14 mouse cellular contexts compared by ENCODE assay signal in genomic region chr11:75154053-75154585, GRCm38 (mm10). TPM values are rescaled to one million over a fixed set of nuclear protein-coding genes. Genes with fewer than 3 reads are reported as not detected.
DNase-seq lines count a peak whose midpoint lies in the region; ATAC-seq lines count a peak whose summit lies in the region.
"Had no signal": no experiment of that assay in that cellular context is flagged by ENCODE, and none has a peak within 500 bp of the region (broad histone marks: within the 10 kb centered on the region; RNA-seq: fewer than 3 reads in every experiment).

No protein-coding gene starts in this region.

- 57% methylated on average over 6 of the region's 6 CpGs for WGBS in heart, embryonic 15.5 days
- 51% methylated on average over 6 of the region's 6 CpGs for WGBS in lung, embryonic 16.5 days

- no peak overlapping the region for H3K4me3 ChIP-seq in heart, embryonic 15.5 days
- no peak overlapping the region for H3K4me3 ChIP-seq in lung, embryonic 16.5 days (ENCODE audit: low read length)

- H3K27ac ChIP-seq in heart, embryonic 15.5 days, result peak overlapping the region; percentile 83
- peak overlapping the region; percentile 93; the same call in 1 of the 2 replicates for H3K27ac ChIP-seq in lung, embryonic 16.5 days (ENCODE audit: low read length)

- no peak overlapping the region for H3K9ac ChIP-seq in heart, embryonic 15.5 days
- H3K9ac ChIP-seq in lung, embryonic 16.5 days (ENCODE audit: low read length), result no peak overlapping the region

- peaks cover 40% of the 10 kb centered on the region for H3K4me1 ChIP-seq in heart, embryonic 15.5 days (replicated peaks)
- H3K4me1 ChIP-seq in lung, embryonic 16.5 days (replicated peaks; ENCODE audit: control insufficient read depth, insufficient read depth, low read length), result peaks cover 46% of the 10 kb centered on the region

- peaks cover 7% of the 10 kb centered on the region for H3K36me3 ChIP-seq in heart, embryonic 15.5 days
- H3K36me3 ChIP-seq in lung, embryonic 16.5 days (ENCODE audit: control insufficient read depth, insufficient read depth, low read length), result peaks cover 8% of the 10 kb centered on the region

- H3K9me3 ChIP-seq in heart, embryonic 15.5 days (replicated peaks), result no peaks in the 10 kb centered on the region
- no peaks in the 10 kb centered on the region for H3K9me3 ChIP-seq in lung, embryonic 16.5 days (ENCODE audit: control insufficient read depth, low read length)

- H3K27me3 ChIP-seq in heart, embryonic 15.5 days, result no peaks in the 10 kb centered on the region
- no peaks in the 10 kb centered on the region for H3K27me3 ChIP-seq in lung, embryonic 16.5 days (ENCODE audit: control insufficient read depth, insufficient read depth, low read depth, low read length)

- no peak for DNase-seq in heart, postnatal 25 days (ENCODE audit: low spot score)
- DNase-seq in lung, postnatal 36 days, result no peak
- DNase-seq in adrenal gland, postnatal 14 days, result no peak
- DNase-seq in cerebellum, adult 11-12 months, result no peak
- DNase-seq: adrenal gland, adult 8-10 months; cerebellum, adult 9-11 months; gastrocnemius, postnatal 14 days; left cerebral cortex, postnatal 4 days; retina, postnatal 1 day had no signal

- intact Hi-C loops in heart, postnatal 25 days (cut with DNase I), result no loop called here

- no peak for ATAC-seq in heart, embryonic 15.5 days (replicated peaks; ENCODE audit: insufficient number of reproducible peaks, insufficient read depth, low FRiP score, low read depth)
- no peak for ATAC-seq in lung, embryonic 16.5 days (ENCODE audit: low read depth)
- peak; percentile 52 for ATAC-seq in granulocyte monocyte progenitor cell, adult 5-6 weeks (replicated peaks; ENCODE audit: poor library complexity, severe bottlenecking)
- peak; percentile 44; the same call in 1 of the 2 replicates for ATAC-seq in neutrophil, adult 5-6 weeks (ENCODE audit: extremely low read depth, insufficient number of reproducible peaks, low FRiP score, poor library complexity, severe bottlenecking)
- ATAC-seq: midbrain, embryonic 16.5 days had no signal

- H3K4me2 ChIP-seq in heart, embryonic 15.5 days, result no peak overlapping the region
- H3K4me2 ChIP-seq in lung, embryonic 16.5 days (ENCODE audit: low read depth, low read length), result no peak overlapping the region

RNA-seq across cellular contexts. Expression of gene Hic1, which starts 15.2 kb away (rescaled TPM):
- 11.0 and 18.0 TPM in 2 replicates for polyA plus RNA-seq in heart, embryonic 15.5 days (2015; fragmentation: Nextera tagmentation; extraction: Ambion mirVana)
- 10 to 100 TPM; 15.3 to 19.2 TPM for total RNA-seq in heart, postnatal 25 days (2021)
- 8.4 and 8.5 TPM in 2 replicates for polyA plus RNA-seq in lung, embryonic 16.5 days (2015; fragmentation: Nextera tagmentation; extraction: Ambion mirVana)
- total RNA-seq in granulocyte monocyte progenitor cell, adult 5-6 weeks (2014; fragmentation: Nextera tagmentation), result not detected in 2 replicates
- total RNA-seq in granulocyte monocyte progenitor cell, adult 5-6 weeks (2017), result not detected in 2 replicates
- total RNA-seq in neutrophil, adult 5-6 weeks (2017), result 0.35 and 0.61 TPM in 2 replicates
- total RNA-seq in adrenal gland, postnatal 14 days (2021), result 14.5 and 17.0 TPM in 2 replicates

RNA-seq across cellular contexts. Expression of gene Ovca2, which starts 24.5 kb away (rescaled TPM):
- polyA plus RNA-seq in heart, embryonic 15.5 days (2015; fragmentation: Nextera tagmentation; extraction: Ambion mirVana), result 14.4 and 17.5 TPM in 2 replicates
- total RNA-seq in heart, postnatal 25 days (2021), result 1 to 10 TPM; 6.0 to 6.1 TPM
- 24.0 and 24.2 TPM in 2 replicates for polyA plus RNA-seq in lung, embryonic 16.5 days (2015; fragmentation: Nextera tagmentation; extraction: Ambion mirVana)
- 17.1 and 20.1 TPM in 2 replicates for total RNA-seq in granulocyte monocyte progenitor cell, adult 5-6 weeks (2014; fragmentation: Nextera tagmentation)
- 16.1 and 16.4 TPM in 2 replicates for total RNA-seq in granulocyte monocyte progenitor cell, adult 5-6 weeks (2017)
- 8.2 and 13.4 TPM in 2 replicates for total RNA-seq in neutrophil, adult 5-6 weeks (2017)
- total RNA-seq in adrenal gland, postnatal 14 days (2021), result 14.5 and 15.8 TPM in 2 replicates

RNA-seq across cellular contexts. Expression of gene Dph1, which starts 36.9 kb away (rescaled TPM):
- 17.2 and 20.5 TPM in 2 replicates for polyA plus RNA-seq in heart, embryonic 15.5 days (2015; fragmentation: Nextera tagmentation; extraction: Ambion mirVana)
- total RNA-seq in heart, postnatal 25 days (2021), result 1 to 10 TPM; 7.4 to 9.0 TPM
- 17.1 and 17.9 TPM in 2 replicates for polyA plus RNA-seq in lung, embryonic 16.5 days (2015; fragmentation: Nextera tagmentation; extraction: Ambion mirVana)
- total RNA-seq in granulocyte monocyte progenitor cell, adult 5-6 weeks (2014; fragmentation: Nextera tagmentation), result 7.6 and 17.1 TPM in 2 replicates
- total RNA-seq in granulocyte monocyte progenitor cell, adult 5-6 weeks (2017), result 8.9 and 10.6 TPM in 2 replicates
- total RNA-seq in neutrophil, adult 5-6 weeks (2017), result 3.4 and 6.6 TPM in 2 replicates
- total RNA-seq in adrenal gland, postnatal 14 days (2021), result 22.3 and 28.5 TPM in 2 replicates

RNA-seq across cellular contexts. Expression of gene Rtn4rl1, which starts 39.5 kb away (rescaled TPM):
- polyA plus RNA-seq in heart, embryonic 15.5 days (2015; fragmentation: Nextera tagmentation; extraction: Ambion mirVana), result 12.4 and 13.1 TPM in 2 replicates
- total RNA-seq in heart, postnatal 25 days (2021), result 1 to 10 TPM; 9.7 to 9.8 TPM
- polyA plus RNA-seq in lung, embryonic 16.5 days (2015; fragmentation: Nextera tagmentation; extraction: Ambion mirVana), result 2.0 and 2.9 TPM in 2 replicates
- total RNA-seq in granulocyte monocyte progenitor cell, adult 5-6 weeks (2014; fragmentation: Nextera tagmentation), result 0.37 and 1.0 TPM in 2 replicates
- 0.15 TPM in 1 of 2 replicates, not detected in the other for total RNA-seq in granulocyte monocyte progenitor cell, adult 5-6 weeks (2017)
- 0.47 and 0.61 TPM in 2 replicates for total RNA-seq in neutrophil, adult 5-6 weeks (2017)
- 29.5 and 32.6 TPM in 2 replicates for total RNA-seq in adrenal gland, postnatal 14 days (2021)

Comparison
In these comparisons a context has a peak if more than half of its experiments do, and no peak if none do; other contexts are left out.
1. ATAC-seq: peak in granulocyte monocyte progenitor cell, adult 5-6 weeks (single experiment) and neutrophil, adult 5-6 weeks (single experiment); none in heart, embryonic 15.5 days (single experiment) and lung, embryonic 16.5 days (single experiment).